Mouse (Mus musculus): ENCODE data around the gene Zfp141.
A peak's percentile ranks its signal among the peaks of the same experiment; 100 is the strongest.

Gene Zfp141

GRCm38 (mm10) chr7:42505588-42505987, at the start of gene Zfp141:
Gene Zfp141, minus strand, starts transcription at chr7:42505740.
- peak; percentile 90 for DNase-seq

- DNase-seq, result no peak
These were observed 46.2 kb upstream of the Zfp141 start for GRCm38 (mm10) chr7:42551766-42552165.

GRCm38 (mm10) chr7:42505186-42505585, 354 bp downstream of the Zfp141 start:
- DNase-seq, result peak; percentile 49

- no peak for DNase-seq
These were observed 7.3 kb downstream of the Zfp141 start for GRCm38 (mm10) chr7:42498248-42498647.

GRCm38 (mm10) chr7:42497356-42497755, 8.2 kb downstream of the Zfp141 start:
- no peak for DNase-seq

GRCm38 (mm10) chr7:42496202-42496601, 9.3 kb downstream of the Zfp141 start:
- DNase-seq, result no peak

- DNase-seq, result no peak
These were observed 14.7 kb downstream of the Zfp141 start for GRCm38 (mm10) chr7:42490859-42491258.

- DNase-seq, result no peak
These were observed 15.2 kb downstream of the Zfp141 start for GRCm38 (mm10) chr7:42490358-42490757.

- no peak for DNase-seq
These were observed 50.9 kb downstream of the Zfp141 start for GRCm38 (mm10) chr7:42454640-42455039.

GRCm38 (mm10) chr7:42450618-42451017, 54.9 kb downstream of the Zfp141 start:
- peak; percentile 26 for DNase-seq

GRCm38 (mm10) chr7:42447850-42448249, 57.7 kb downstream of the Zfp141 start, which contains the start of gene 4933421I07Rik:
Gene 4933421I07Rik, minus strand, starts transcription at chr7:42448120.
- DNase-seq, result no peak

- DNase-seq, result no peak
These were observed 58.2 kb downstream of the Zfp141 start for GRCm38 (mm10) chr7:42447352-42447751.
